Mouse (Mus musculus) embryonic stem cell, embryonic (primary cell): Measurements from ENCODE around the gene Tpr.

Source experiments
- CTCF ChIA-PET, 4 experiments: fragments of 300-600 bp in 2 of 4; fragments of 350-600 bp in 2 of 4; sonication (Branson Sonifier 250); formaldehyde crosslinking; loops; one replicate each; lab custom pipeline; 2022; ENCODE audit warnings: inconsistent platforms in 2 of 4; lab: Charles Lee
- POLR2A ChIA-PET, 4 experiments: fragments of 300-600 bp in 2 of 4; fragments of 350-600 bp in 2 of 4; sonication (Branson Sonifier 250); formaldehyde crosslinking; loops; one replicate each; lab custom pipeline; 2022; ENCODE audit warnings: antibody characterized with exemption in 4 of 4, inconsistent platforms in 1 of 4; lab: Charles Lee

Gene Tpr

DNA sequence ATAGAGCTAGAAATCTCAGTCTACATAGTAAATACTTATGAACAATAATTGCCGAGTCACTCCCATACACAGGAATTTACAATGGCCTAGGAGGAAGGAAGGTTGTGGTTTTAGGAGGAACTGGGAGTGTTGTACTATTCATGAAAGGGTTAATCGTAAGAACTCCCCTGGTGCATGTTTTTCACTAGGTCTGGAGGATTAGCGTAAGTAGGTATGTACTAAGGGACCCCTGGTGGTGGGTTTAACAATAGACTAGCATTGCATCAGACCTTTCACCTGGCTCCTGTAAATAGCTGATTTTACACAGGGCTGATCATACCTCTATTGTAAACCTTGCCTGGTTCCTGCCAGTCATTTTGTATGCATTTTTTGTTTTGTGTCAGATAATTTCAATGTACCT, 33.6 kb downstream of the Tpr start:
- ChIA-PET CTCF (no interaction called here), POLR2A (interaction anchor here in 2 of 4 experiments (1.1 to 4.8 kb wide), 16 partner anchors 8 to 33 kb away, joined by 3 to 27 read pairs (median 8); partner anchors contain the start of genes Odr4 (in 2 of the 2) and Tpr (in 2 of the 2))

DNA sequence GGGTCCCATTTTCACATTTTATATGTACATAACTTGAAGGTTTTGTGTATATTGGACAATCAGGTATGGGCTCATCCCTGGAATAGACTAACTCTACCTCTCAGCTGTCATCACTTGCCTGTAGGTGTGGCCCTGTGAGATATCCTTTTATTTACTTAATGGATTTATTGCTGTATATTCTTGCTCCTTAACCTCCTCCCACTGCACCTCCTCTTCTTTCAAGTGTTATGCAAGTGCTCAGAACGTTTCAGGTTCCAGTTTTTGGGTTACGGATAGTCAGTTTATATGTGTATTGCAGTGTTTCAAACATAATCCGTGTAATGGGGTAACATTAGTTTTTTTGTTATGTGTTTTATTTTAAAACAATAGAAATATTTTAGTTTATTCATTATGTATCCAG, 46.0 kb downstream of the Tpr start:
- CTCF ChIA-PET = interaction anchor here in 1 of 4 experiments (1.1 kb wide), 1 partner anchor 10 kb away, joined by 3 read pairs; no protein-coding TSS in a partner anchor
- POLR2A ChIA-PET = interaction anchor here in 1 of 4 experiments (1.1 to 2.5 kb wide), 5 partner anchors 13 to 46 kb away, joined by 3 to 9 read pairs (median 4); partner anchors contain the start of genes Odr4 and Tpr

DNA sequence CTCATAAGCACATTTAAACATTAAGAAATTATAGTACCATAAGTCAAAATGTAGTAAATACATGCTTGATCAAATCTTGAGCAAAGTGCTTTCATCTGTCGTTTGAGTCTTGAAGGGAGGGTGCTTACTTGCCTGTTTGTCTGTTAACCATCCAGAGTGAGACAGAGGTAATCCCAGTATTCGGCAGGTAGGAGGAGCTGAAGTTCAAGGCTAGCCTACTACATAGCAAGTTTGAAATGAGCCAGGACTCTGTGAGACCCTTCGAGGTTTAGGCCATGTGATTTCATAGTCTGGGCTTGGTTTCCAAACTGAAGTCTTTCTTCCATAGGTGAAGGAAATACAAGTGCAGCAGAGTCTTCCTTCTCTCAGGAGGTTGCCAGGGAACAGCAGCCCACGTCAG, 49.1 kb downstream of the Tpr start:
- ChIA-PET CTCF (no interaction called here), POLR2A (interaction anchor here in 3 of 4 experiments (0.6 to 1.7 kb wide), 9 partner anchors 10 to 49 kb away, joined by 3 to 9 read pairs (median 4); partner anchors contain the start of genes Odr4 (in 1 of the 3) and Tpr (in 1 of the 3))

DNA sequence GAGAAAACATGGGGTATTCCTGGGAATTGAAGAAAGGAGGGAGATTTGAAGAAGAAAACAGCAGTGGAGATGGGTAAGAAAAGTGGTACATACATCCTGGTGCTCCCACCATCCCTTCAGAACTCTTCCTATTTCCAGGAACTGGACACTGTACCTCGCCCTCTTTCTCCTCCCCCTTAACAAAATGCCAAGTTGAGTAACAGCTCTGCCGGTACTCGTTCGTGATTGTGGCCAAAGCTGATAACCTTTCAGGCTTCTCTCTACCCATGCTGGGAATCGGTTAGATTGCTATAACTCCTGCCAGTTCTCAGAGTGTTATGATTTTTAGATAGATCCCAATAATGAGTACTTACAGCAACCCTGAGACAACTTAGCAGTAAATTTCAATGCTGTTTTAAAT, 66.3 kb downstream of the Tpr start:
- ChIA-PET CTCF (no interaction called here), POLR2A (interaction anchor here in 1 of 4 experiments (1.3 kb wide), 1 partner anchor 12 kb away, joined by 3 read pairs; no protein-coding TSS in a partner anchor)

DNA sequence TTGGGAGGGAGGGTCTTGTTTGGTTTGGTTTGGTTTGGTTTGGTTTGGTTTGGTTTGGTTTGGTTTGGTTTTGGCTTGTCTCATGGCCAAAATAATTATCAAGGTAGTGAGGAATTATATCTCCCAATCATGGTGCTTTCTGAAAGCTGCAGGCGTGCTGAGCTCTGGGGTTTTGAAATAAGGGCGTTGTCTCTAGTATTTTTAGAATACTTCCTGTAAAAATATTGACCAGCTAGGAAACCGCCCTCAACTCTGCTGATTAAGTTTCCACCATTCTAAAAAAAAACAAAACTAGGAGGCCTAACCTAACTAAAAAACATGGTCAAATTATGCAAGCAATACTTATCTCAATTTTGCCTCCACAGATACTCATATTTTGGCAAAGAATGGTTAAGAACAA, 67.0 kb downstream of the Tpr start:
- ChIA-PET CTCF (no interaction called here), POLR2A (interaction anchor here in 1 of 4 experiments (1.1 to 1.3 kb wide), 2 partner anchors 10 to 63 kb away, joined by 3 read pairs; no protein-coding TSS in a partner anchor)

DNA sequence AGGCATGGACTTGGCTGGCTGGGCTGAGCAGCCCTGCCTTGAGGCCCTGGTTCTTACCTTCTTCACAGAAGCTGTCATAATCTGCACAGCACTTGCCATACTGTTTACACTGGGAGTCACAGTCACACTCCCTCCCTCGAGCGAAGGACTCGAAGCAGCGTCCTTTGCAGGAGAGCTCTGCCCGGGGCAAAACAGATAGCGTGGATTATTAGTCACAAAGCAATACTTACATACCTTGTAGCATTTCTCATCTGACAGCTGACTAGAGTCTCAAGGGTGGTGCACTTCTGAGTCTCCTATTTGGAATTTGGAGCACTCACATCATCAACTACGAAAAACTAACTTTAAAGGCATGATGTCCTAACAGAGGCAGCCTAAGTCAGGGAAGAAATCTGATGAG, 68.0 kb downstream of the Tpr start:
- ChIA-PET POLR2A (interaction anchor here in 2 of 4 experiments (0.6 to 2.8 kb wide), 6 partner anchors 11 to 68 kb away, joined by 3 to 10 read pairs (median 4); partner anchors contain the start of genes Odr4 (in 2 of the 2) and Tpr (in 2 of the 2)), CTCF (no interaction called here)

DNA sequence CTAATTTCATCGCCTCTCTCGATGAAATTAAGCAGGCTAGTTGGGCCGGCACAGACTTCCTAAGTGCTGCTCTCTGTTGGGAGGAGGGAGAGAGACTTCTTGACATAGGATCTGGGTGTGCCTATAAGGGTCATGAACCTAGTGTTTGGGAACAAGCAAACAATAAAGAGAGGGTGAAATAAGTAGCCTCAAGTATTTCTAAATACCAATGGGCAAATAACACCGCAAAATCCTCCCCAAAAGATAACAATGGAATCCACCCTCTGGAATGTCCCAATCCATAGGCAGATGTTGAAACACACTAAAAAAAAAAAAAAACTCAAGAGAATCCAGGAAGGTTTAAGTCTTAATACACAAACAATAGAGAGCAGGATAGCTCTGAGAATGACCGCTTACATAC, 70.4 kb downstream of the Tpr start:
- CTCF ChIA-PET = no interaction called here
- POLR2A ChIA-PET = interaction anchor here in 1 of 4 experiments (1.1 kb wide), 1 partner anchor 11 kb away, joined by 3 read pairs; no protein-coding TSS in a partner anchor

DNA sequence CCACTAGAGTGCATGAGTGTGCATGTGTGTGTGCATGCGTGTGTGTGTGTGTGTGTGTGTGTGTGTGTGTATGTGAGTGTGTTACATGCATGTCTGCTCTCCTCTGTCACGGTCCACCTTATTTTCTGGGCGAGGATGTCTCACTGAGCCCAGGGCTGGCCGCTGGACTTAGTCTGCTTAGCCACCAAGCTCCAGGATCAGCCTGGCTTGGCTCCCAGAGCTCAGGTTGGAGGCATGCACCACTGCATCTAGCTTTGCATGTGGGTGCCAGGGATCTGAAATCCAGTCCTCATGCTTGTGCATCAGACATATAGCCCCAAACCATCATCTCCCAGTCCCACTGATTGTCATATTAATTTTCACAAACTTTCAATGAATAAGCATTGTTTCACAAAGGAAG, 71.1 kb downstream of the Tpr start:
- ChIA-PET CTCF (interaction anchor here in 1 of 4 experiments (0.6 kb wide), 1 partner anchor 119 kb away, joined by 3 read pairs; no protein-coding TSS in a partner anchor), POLR2A (interaction anchor here in 1 of 4 experiments (1.1 kb wide), 1 partner anchor 10 kb away, joined by 3 read pairs; no protein-coding TSS in a partner anchor)

DNA sequence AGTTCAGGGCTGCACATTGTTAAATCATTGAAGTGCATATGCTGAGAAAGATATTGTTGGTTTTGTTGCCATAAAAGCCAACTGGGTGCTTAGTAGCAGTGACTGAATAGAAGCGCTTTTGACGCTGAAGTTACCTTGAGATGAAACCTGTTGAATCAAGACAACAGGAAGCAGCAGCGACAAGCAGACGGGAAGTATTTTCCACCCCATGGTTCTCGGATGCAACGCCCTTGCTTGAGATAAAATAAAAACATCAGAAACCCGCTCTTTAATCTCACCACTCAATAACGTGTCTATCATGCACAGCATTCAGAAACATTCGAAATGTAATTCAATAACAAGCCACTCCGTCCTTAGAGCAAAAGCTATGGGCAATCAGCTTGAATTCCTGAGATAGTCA, 72.7 kb downstream of the Tpr start:
- CTCF ChIA-PET = interaction anchor here in 1 of 4 experiments (0.5 kb wide), 1 partner anchor 128 kb away, joined by 13 read pairs; no protein-coding TSS in a partner anchor

DNA sequence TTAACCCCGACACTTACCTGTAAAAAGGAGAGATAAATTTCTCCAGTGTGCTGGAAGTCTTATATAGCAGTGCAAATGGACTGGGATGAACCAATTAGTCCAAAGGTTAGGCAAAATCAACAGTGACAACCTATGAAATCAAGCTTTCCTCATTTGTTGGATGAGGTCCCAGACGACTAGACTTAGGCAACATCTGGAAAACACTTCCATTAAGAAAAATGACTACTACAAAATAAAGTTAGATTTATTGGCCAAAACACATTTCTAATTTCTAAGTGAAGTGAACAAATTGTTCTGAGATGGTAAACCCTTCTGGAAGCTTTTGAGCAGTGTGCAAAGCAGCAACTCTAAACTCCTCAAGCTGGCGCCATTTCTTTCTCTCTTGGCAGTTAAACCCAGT, 73.5 kb downstream of the Tpr start, which contains the start of gene Prg4:
Prg4 (minus strand) TSS at position 34 of the 400 bp plus-strand sequence.
- CTCF ChIA-PET = interaction anchor here in 2 of 4 experiments (0.5 to 0.7 kb wide), 3 partner anchors 127 to 918 kb away, joined by 4 to 13 read pairs (median 6); no protein-coding TSS in a partner anchor
- POLR2A ChIA-PET = no interaction called here

More for the DNA sequence above, 72.7 kb downstream of the Tpr start:
- POLR2A ChIA-PET = no interaction called here

DNA sequence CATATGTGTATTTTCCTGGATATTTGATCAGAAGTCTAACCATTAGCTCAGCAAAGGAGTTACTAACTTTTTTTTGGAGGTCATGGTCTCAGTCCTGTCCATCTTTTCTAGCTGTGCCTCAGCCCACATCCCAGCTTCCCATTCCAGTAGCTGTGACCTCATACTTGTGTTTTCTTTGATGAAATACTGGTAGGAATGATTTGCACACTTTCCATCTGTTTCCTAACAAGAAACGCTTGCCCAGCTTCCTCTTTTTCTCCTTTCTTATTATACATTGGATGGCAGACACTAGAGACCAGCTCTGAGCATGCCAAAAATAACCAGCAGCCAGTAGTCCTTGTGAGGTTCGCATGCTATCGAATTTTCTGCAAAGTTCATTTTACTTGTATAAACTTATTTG, 77.4 kb downstream of the Tpr start:
- CTCF ChIA-PET = interaction anchor here in 1 of 4 experiments (0.6 kb wide), 1 partner anchor 289 kb away, joined by 3 read pairs; no protein-coding TSS in a partner anchor
- POLR2A ChIA-PET = interaction anchor here in 1 of 4 experiments (0.6 kb wide), 1 partner anchor 596 kb away, joined by 3 read pairs; no protein-coding TSS in a partner anchor

DNA sequence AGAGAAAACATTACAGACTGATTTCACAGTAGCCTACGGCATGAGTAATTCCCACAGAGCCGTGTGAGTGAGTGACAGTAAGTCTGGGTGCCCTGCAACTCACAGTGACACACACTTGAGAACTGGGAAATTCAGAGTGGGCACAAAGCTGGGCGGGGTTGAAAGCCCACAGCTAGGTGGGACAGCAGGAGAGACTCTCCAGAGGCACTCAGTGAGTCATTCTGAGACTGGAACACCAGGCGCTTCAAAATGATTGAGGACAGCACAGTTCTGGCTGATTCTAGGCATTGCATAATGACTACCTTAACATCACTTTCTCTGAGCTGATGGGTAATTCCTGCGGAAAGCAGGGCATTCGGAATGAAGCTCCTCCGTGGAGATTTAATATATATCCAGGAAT, 79.9 kb downstream of the Tpr start:
- POLR2A ChIA-PET = interaction anchor here in 1 of 4 experiments (2.4 kb wide), 1 partner anchor 11 kb away, joined by 10 read pairs; no protein-coding TSS in a partner anchor

DNA sequence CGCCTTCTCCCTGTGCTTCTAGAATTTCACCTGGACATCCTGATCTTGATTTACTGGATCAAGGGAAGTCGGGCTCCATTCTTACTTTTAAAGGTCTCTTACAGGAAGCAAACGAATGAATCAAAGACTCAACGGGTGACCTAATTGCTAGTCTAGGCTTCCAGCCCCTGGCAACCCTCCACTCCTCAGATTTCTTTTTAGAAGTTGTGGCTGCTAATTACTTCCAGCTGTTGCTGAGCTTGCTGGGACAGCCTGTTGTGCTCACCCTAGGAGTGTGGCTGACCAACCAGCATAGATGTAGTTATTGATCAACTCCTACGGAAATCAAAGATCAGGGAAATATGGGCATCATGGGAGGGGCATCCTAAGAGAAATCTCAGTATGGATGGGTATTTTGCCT, 88.0 kb downstream of the Tpr start:
- CTCF ChIA-PET = no interaction called here
- POLR2A ChIA-PET = no interaction called here

More for the DNA sequence above, 79.9 kb downstream of the Tpr start:
- CTCF ChIA-PET = interaction anchor here in 1 of 4 experiments (0.6 kb wide), 1 partner anchor 117 kb away, joined by 3 read pairs; no protein-coding TSS in a partner anchor

DNA sequence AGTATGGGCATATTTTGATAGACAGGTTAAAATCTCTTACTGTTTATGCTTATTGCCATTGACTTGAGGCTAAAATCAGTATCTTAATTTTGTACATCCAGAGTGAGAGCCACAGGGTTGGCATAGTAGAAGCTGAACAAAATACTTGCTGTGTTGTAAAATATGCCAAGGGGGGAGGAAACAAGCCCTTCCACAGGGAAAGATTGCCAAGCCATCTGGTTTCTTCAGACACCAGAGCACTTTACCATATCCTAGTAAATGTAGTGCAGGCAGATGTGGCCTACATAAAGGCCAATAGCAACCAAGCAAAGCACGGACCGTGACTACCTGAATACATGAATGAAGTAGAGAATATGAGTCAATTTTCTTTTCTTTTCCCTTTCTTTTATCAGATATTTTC, 96.5 kb downstream of the Tpr start:
- POLR2A ChIA-PET = no interaction called here
- CTCF ChIA-PET = no interaction called here

DNA sequence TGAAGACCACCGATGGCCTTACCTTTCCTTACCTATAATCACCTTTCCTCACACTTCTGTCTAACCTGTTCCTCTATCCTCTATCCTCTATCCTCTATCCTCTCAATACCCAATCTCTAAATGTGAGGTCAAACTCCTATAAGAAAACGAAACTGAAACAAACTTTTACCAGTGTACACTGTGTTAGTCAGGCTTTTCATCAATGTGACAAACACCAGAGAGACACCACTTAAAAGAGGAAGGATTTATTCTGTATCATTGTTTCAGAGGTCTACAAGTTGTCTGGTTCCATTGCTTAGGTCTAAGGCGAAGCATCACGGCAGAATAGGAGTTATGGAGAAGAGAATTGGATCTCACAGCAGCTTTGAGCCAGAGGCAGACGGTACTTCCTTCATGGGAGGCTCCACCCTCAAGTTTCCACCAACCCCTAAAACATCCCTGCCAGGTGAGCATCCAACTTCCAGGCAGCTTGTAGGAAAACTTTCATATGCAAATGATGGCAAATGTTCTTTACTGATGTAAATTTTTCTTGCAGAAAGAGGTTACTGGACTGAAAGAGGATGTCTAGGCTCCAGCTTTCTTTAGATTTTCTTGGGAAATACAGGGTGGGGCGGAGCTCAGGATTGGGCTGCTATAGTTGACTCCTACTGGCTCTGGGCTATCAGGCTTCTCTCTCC, 104.1 kb downstream of the Tpr start:
- ChIA-PET CTCF (interaction anchor here in 2 of 4 experiments (0.6 to 1.0 kb wide), 2 partner anchors 43 to 1549 kb away, joined by 3 read pairs; no protein-coding TSS in a partner anchor), POLR2A (interaction anchor here in 3 of 4 experiments (0.7 to 1.4 kb wide), 7 partner anchors 9 to 401 kb away, joined by 3 to 4 read pairs (median 3); partner anchors contain the start of genes Odr4 (in 2 of the 3) and Tpr (in 2 of the 3))

DNA sequence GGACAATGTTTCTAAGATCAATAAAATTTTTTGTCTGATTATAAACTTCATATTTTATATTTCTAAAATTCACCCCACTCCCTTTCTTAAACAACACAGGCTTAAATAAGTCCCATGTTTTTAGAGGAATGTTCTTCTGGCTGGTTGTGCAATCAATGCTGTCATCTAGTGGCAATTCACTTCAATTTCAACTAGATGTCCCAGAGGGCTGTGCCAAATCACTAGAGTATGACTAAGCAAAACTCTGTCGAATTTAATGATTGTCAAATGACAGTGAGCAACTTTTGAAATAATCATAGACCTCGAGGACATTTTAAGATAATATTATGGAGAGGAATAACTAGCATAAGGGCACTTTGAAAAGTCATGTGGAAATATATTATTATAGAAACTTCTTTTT, 105.1 kb downstream of the Tpr start:
- POLR2A ChIA-PET = interaction anchor here in 2 of 4 experiments (0.9 to 1.4 kb wide), 3 partner anchors 10 to 101 kb away, joined by 3 to 4 read pairs (median 3); no protein-coding TSS in a partner anchor
- CTCF ChIA-PET = interaction anchor here in 1 of 4 experiments (1.0 kb wide), 1 partner anchor 42 kb away, joined by 3 read pairs; no protein-coding TSS in a partner anchor

DNA sequence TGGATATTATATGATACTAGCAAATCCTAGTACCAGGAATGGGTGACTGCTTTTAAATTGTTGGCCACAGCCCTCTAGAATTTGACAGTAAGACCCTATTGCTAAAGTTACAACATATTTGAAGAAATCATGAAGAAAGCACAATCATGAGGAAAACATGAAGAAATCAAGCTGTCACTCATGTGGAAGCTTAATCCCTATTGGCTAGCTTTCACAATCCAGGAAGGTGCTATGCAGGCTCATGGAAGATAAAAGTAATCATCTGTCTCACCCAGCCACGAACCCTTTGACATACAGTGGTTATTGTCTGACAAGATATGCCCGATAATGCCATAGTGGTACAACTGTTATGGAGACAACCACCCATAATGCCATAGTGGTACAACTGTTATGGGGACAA, 105.5 kb downstream of the Tpr start:
- CTCF ChIA-PET = no interaction called here
- POLR2A ChIA-PET = no interaction called here
